Mouse (Mus musculus): Measurements from ENCODE around the gene Sarnp.

Sarnp gene

GRCm38 (mm10) chr10:128917400-128917799, 100.3 kb downstream of the Sarnp start:
- DNase-seq (ENCODE audit: low spot score) = no peak

- no peak for DNase-seq (ENCODE audit: low spot score)
Measured at GRCm38 (mm10) chr10:128918246-128918645, 101.1 kb downstream of the Sarnp start.

GRCm38 (mm10) chr10:128919203-128919631, 102.1 kb downstream of the Sarnp start:
- DNase-seq (ENCODE audit: low spot score) = no peak

GRCm38 (mm10) chr10:128919966-128920365, 102.8 kb downstream of the Sarnp start:
- no peak for DNase-seq (ENCODE audit: low spot score)

- DNase-seq (ENCODE audit: low spot score) = no peak
Measured at GRCm38 (mm10) chr10:128920736-128921161, 103.6 kb downstream of the Sarnp start.

GRCm38 (mm10) chr10:128921251-128921650, 104.1 kb downstream of the Sarnp start:
- DNase-seq (ENCODE audit: low spot score) = no peak

GRCm38 (mm10) chr10:128921883-128922821, 105.0 kb downstream of the Sarnp start:
- no peak for DNase-seq (ENCODE audit: low spot score)

GRCm38 (mm10) chr10:128922822-128923012, 105.6 kb downstream of the Sarnp start, which contains the start of gene Rdh5:
Rdh5 (minus strand) TSS chr10:128922888.
- no peak for DNase-seq (ENCODE audit: low spot score)

- peak; percentile 91 for DNase-seq (ENCODE audit: low spot score)
Measured at GRCm38 (mm10) chr10:128923013-128923691, 106.0 kb downstream of the Sarnp start.

GRCm38 (mm10) chr10:128923935-128924334, 106.8 kb downstream of the Sarnp start, which contains the start of gene Bloc1s1:
Bloc1s1 (minus strand) TSS chr10:128924035.
- no peak for DNase-seq (ENCODE audit: low spot score)
